Mouse (Mus musculus) urinary bladder, postnatal 14 days (tissue): ENCODE data around the gene Mapk11.

Experiments
- DNase-seq: peaks from one replicate; pipeline ENCODE4 v3.0.0; 2021; ENCODE audit warnings: low spot score

Mapk11 gene

DNA sequence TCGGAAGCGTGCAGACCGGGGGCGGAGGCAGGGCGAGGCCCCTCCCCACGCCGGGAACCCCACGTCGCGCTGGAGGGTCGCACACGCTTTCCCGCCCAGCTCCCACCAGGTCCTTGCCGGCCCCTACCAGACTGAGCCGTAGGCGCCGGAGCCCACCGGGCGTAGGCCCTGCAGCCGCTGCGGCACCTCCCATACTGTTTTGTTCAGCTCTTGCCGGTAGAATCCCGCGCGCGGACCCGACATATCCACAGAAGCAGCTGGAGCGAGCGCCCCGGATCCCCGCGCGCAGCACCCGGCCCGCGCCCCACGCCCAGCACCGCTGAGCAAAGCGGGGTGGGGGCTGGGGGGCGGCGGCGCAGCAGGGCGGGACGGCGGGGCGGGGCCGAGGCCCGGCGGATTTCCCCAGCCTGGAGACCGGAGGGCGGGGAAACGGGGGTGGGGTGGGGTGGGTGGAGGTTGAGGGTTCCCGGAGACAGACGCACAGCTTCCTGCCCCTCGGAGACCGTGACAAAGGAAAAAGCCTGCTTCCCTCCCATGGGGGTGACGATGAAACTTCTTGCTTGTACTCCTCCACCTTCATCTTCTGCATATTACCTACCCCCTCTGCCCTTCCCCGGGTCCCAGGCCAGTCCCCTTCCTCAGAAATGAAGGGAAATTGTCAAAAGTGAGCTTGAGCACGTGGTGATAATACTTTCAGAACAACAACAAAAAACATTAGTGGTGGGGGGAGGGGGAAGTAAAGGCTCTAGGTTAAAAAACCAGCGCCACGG is at the start of gene Mapk11:
Gene Mapk11 (minus strand): TSS at position 358 of the 770 bp plus-strand sequence.
- DNase-seq = no peak

DNA sequence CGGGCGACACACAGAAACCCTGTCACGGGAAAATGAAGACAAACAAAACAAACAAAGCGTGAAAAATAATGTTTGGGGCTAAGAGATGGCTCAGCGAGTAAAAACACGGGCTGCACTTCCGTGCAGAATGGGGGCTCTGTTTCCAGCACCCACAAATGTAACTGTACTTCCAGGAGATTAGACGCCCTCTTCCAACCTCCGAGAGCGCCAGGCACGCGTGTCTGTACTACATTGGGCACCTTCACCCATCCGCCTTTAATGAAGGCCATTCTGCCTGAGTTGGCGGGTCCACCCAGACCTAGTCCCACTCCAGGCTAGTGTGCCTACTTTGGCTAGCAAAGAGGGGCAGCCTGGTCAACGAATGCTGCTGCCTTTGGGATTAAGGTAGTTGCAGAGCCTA is 47.6 kb upstream of the Mapk11 start:
- DNase-seq = no peak

DNA sequence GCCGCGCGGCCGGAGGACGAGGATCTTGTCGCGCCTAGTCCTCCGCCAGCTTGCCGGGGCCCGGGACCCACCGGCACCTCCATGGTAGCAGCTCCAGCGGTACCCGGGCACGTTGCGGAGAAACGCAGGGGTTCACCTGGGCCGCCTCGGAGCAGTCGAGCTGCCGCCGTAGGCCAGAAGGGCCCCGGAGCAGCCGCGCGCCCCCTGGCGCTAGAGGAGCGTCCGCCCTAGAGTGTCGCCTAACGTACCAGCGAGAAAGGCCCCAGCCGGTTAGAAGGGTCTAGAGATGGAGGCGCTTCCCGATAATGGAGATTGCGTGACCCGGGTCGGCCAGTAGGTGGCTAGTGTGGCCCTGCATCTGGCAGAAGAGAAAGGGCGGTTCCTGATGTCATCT is 46.9 kb upstream of the Mapk11 start, which contains the start of gene Dennd6b:
Gene Dennd6b (minus strand): TSS at position 184 of the 394 bp plus-strand sequence.
- DNase-seq = peak; percentile 98

DNA sequence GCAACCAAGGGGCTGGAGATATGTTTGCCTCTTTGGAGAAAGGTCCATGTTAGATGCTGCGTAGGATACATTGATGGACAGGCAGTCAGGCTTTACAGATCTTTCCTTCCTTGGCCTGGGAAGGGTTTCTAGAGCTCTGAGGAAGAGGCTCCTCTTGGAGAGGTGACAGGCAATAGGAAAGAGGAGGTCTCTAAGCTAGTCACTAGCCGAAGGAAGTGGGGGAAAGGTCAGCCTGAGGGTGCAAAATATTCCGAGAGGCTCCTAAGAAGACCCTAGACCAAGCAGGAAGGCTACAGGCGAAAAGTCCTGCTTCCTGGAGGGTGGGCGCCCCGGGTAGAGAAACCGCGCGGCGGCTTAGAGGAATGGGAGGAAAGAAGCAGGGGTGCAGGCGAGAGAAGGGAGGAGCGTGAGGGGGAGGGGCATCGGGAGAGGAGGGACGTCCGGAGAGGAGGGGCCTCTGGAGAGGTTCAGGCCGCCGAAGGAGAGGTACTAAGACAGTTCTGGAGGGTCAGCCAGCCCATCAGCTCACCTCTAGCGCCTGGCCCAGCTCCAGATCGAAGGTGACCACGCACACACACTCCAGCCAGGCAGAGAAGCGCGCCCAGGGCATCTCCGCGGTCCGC is 46.4 kb upstream of the Mapk11 start:
- peak; percentile 95 for DNase-seq

DNA sequence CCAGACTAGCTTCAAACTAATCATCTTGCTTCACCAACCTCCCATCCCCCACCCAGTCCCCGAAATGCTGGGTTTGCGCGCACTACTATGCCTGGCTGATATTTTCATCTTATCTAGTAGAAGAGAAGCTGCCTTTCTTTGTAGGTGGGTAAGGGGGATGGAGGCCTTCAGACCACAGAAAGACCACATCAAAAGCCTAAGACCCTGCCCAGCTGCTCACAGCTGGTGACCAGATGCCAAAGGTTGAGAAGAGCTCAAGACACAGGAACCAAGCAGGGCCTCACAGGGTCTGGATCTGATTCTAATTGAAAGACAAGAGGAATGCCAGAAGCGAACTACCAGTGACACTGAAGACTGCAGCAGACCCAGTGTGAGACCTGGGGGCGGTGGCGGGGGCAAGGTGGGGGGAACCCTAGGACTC is 45.8 kb upstream of the Mapk11 start:
- DNase-seq = no peak

DNA sequence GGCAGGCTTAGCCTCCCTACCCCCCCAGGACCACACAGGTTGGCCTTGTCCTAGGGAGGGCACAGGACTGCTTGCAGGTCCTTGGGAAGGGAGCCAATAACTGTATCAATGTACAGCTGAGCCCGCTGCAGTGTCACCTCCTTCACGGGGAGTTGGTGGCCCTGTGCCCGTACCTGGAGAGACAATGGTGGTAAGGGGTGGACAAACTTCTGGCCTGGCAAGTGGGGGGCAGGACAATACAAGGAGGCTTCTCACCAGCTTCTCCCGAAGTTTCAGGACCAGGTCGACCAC is 35.5 kb upstream of the Mapk11 start:
- DNase-seq = no peak

DNA sequence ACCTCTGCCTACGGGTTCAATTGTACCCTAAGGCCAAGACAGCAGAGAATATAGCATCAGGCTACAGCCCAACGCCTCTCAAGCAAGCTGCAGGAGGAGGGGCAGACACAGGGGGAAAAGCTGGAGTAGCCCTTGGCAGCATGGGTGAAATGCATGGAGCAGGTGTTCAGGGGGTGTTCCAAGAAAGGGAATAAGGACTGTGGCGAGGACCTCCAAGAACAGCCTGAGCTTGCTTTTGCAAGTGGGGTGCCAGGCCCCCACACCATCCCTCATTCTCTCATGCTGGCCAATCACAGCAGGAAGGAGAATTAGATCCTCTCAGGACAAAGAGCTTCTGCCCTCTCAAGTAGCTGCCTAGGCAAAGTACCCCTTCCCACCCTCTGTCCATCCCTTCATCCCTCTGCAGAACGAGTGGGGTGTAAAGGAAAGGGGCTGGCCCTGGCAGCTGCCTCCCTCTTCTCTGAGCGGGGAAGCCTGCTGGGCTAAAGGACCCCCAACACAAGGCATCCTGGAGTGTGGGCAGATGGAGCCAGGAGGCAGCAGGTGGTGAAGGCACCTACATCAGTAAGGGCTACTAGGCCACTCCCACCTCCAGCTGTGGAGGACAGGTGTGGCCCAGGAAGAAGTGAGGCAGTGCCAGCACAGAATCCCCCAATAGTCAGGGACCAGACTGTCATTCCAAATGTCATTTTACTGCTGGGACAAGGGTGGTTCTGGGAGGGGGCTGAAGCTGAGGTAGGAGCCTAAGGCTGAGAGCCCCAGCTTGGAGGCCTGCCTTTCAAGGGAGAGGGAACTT is 34.9 kb upstream of the Mapk11 start:
- DNase-seq = no peak

DNA sequence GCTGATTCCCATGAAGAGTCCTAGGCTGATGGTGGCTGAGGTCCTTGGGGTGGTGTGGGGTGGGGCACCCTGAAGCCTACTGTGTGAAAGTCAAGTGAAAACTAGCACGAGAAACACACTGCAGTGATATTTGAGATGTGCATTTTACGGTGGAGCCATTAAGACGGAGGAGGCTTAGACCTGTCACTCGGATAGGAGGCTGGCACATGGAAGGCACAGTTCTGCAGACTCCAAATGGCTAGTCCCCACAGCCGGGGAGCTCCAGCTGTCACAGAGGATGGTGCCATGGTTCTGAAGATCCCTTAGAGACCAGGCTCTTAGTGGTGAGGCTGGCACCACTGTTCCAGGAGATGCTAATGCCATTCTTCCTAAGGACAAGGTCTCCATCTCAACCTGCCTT is 33.4 kb upstream of the Mapk11 start:
- DNase-seq = no peak

DNA sequence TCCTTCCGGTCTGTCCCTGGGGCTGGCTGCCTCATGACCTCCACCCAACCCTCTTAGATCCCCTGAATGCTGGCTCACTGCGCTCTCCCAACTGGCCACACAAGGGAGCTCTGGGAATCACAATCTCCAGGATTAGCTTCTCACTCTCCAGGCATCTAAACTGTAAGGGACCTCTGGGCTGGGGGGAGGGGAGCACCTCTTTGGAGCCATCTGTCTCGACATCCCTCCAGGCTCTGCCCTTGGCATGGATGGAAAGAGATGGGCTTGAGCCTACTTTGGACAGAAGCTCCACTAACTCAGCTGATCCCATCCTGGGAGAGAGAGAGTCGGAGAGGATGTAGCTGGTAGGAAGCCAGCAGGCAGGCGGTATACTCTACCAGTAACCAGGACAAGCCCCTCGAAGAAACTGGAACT is 32.9 kb upstream of the Mapk11 start:
- no peak for DNase-seq

DNA sequence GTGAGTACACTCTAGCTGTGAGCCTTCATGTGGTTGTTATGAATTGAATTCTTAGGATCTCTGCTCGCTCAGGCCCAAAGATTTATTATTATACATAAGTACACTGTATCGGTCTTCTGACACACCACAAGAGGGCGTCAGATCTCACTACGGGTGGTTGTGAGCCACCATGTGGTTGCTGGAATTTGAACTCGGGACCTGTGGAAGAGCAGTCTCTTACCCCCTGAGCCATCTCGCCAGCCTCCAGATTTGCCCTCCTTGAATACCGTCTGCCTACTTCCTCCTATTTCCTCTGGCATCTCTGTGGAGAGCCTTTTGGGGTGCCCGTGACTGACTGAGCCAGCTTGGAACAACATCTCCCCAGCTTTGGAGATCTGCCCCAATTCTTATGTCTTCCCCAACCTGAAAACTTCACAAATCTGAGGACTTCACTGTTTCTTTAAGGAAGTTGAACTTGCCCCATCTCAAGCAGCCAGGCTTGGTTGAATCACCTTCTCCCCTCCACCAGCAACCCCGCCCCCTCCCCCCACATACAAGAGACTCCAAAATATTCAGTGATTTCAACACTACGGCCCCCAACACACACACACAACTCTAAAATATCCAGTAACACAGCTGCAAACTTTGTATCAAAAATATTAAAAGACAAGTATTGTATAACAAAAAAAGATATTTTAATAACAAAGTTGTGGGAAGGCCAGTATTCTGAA is 32.3 kb upstream of the Mapk11 start:
- DNase-seq = no peak

DNA sequence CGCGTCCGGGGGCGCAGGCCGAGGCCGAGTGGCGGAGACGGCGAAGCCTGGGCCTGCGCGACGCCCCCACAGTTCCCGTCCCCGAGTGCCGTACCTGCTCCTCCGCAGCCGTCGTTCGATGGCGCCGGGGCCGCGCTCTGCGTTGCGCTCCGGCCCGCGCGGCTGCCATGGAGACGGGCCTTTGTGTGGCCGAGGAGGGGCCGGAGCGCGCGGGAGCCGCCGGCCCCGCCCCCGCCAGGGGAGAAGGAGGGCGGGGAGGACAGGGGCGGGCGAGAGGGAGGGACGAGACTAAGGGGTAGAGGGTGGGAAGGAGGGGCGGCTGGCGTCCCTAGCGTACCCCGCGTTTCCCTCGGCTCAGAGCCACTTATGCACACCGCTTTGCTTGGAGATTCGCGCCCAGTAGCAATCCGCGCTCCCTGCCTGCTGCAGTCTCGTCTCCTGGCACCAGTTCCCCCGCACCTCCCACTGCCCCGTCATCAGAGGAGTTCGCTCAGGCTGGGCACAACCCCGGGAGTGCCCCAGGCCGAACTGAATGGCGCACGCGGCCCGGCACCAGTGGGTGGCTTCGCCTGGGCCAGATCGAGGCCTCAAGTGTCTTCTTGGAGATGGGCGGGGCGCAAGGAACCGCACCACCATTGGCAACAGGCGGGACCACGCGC is 31.3 kb upstream of the Mapk11 start, which contains the start of gene Plxnb2:
Gene Plxnb2 (minus strand): TSS at position 218 of the 659 bp plus-strand sequence.
- peak; percentile 82 for DNase-seq

DNA sequence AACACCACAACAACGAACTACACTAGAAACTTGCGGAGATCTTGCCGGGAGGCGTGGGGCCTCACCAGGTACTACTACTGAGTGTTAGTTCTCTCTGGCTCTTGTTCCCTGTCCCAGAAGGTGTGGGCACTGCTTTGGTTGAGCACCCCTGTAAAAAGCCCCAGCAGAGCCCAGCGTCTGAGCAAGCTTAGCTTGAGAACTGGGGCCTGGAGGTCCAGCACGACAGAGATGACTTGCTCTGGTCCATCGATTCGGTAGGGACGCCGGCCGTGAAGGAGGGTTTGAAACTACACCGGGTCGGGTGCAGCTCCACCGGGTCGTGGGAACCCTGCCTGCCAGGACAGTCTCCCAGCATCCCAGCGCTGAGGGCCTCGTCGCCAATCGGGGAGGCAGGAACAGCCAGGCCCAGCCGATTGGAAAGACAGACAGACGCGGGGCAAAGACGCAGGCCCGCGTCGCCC is 30.7 kb upstream of the Mapk11 start:
- DNase-seq = peak; percentile 17

DNA sequence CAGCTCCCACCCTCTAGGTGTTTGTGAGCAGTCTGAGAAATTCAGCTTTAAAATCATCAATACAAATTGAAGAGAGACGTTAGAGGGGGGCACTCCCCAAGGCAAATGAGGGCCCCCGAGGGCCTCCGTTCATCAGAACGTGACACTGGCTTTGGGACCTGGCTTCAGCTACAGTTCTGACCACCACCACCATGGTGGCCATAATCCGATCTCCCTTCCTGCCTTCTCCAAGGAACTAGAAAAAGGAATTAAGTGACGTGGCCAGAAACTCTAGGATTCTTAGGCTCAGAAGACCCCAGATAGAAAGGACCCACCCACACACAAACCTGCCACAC is 30.2 kb upstream of the Mapk11 start:
- DNase-seq = no peak

DNA sequence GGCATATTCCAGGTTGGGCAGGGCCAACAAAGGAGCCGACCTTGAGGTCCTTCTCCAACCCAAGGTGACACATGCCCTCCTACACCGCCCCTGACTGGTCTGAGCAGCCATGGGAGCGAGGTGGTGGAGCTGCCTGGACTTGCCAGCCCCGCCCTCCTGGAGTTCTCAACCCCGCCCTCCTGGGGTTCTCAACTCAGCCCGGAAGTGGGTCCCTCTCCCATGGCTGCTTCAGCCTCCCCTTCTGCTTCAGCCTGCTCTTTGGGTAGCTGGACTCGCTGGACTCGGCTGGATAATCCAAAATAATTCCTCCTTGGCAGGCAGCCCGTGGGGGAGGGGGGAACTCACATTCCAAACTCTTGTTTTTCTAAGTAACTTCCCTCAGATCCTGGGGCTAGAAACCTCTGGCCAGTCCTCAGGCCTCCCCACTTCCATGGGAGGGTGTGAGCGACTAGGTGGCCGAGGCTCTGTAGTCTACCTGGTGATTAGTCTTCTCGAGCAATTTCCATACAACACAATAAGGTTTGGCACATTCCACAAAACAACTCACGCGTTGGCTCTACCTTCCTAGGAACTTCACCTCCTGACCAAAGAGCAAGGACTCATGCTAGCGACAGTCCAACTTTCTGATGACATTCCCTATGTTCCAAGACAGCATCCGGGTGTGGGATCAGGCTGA is 29.7 kb upstream of the Mapk11 start:
- peak; percentile 88 for DNase-seq

DNA sequence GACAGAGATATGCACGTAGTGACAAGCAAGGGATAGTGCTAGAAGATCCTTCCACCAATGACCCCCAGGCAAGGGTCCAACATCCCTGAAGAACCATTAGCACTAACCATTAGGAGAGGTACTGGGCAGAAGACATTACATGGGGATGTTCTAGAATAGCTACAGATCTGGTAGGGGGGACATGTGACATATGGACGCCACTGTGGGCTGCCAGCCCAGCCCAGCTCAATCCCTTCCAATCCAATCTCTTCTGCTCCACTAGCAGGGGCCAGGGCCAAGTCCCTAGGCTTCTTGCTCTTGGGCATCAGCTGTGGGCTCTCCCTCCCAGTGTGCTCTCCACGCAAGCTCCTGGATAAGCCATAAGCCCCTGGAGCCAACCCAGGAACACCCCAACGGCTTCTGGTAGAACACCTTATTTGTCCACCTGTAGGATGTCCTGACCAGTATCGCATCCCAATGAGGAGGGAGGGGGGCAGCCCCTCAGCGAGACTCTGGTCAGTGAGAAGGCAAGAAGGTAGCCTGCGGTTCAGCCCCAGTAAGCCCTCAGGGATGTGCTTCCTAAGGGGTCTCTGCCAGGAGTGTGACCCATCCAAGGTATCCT is 28.9 kb upstream of the Mapk11 start:
- no peak for DNase-seq

DNA sequence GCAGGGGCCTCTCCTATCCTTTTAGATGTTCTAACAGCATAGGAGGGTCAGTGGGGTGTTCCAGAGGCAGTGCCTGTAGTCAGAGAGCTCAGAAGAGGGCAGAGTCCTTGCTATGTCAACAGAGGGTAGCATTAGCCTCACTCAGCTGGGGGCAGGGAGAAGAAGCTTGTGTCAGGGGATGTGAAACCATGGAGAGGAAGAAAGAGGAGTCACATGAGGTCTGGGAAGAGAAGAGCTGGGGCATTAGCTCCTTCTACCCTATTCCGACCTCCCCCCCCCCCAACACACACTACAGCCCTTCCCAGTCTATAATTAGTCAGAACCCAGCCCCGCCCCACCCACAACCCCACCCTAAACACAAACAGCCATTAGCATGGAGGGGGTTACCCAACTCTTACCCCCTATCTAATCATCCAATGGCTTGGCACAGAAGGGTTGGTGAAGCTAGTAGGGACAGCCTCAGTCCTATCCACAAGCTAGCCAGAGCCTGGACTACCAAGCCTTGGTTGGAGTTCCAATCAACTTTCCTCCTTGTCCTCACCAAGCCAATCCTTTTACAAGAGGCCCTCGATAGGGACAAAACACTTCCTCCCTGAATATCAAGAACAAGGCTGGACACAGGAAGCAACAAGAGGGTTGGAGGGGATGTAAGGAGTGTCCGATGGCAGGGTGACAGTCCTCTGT is 28.3 kb upstream of the Mapk11 start:
- DNase-seq = no peak

DNA sequence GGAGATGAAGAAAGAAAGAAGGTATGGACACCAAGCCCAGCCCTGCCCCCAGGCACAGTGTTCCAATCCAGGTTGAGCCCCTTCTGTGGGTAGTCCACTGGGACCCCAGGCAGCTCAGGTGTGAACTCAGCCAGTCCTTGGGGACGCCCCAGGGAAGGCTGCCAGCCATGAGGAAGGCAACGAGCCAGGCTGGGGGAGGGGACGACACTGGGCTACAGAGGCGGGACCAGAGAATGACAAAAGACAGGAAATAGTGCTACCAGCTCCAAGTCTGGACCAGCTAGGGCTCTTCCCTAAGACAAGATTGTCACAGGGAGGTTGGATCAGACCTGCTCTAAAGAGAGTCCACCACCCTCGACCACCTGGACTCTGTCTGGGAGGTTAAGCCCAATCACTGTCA is 27.7 kb upstream of the Mapk11 start:
- DNase-seq = peak; percentile 90

DNA sequence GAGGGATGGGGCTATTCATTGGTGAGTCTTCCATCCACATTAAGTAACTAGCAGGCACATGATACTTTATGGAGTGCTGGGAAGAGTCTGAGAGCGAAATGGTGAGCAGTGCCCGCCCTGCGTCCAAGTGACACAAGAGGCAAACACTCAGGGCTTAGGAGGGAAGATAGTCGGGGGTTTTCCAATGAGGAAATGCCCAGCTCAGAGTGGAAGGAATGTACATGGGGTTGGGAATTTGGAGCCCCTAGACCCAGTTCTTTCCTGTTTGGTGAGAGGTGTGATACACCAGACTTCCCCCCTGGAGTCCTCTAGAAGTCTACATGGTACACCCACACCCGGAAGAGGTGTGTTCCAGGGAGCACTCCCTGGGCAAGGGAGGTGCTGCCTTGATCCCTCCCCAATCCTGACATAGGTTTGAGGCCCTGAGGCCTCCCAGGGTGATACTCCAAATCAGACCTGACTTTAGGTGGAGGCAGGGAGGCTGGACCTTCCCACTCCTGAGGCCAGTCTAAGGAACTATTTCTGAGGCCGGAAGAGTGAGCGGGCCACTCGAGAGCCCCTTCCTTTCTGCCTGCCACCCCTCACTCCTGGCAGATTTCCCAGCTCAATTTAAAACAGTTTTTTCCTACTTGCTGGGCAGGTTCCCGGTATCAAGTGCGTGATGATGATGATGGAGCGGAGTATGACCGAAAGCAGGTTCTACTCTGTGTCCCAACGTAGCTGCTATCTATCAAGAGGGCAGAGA is 26.2 kb upstream of the Mapk11 start:
- no peak for DNase-seq

DNA sequence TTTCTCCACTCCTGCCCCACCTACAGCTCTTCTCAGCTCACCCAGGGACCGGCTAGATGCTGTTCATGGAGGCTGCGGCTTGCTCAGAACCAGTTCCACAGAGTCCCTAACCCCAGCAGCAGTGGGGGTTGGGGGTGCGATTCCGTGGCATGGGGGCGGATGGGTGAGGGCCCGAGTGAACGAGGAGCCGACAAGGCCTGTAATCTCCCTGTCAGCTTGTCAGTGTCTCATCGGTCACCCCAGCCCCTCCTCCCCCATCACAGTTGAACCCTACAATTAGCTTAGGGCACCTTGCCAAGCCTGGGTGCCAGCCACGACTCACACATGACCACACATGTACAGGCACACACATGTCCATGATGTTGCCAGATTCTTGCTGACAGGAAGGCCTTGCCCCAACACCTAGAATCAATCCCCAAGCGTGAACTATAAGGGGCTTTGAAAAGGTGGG is 25.5 kb upstream of the Mapk11 start:
- no peak for DNase-seq

DNA sequence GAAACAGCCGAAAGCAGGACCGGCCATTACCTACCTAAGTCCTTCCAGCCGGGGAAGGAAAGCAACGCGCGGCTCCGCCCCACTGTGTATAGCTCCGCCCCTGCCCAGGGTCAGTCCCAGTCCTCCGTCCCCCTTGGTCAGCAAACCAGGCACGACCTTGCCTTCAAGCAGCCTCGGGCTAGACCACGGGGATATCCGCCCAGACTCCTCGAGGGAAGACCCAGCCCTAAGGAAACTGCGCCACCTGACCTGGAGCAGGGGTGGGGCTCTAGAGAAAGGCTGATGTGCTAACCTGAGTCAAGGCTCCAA is 24.4 kb upstream of the Mapk11 start:
- peak; percentile 69 for DNase-seq
